Mouse (Mus musculus) liver, embryonic 13.5 days (tissue): Measurements from ENCODE around the gene Mtap. TPM values are rescaled to one million over a fixed set of nuclear protein-coding genes. Genes with fewer than 3 reads are reported as not detected.

Experiments
- polyA plus RNA-seq: library from polyadenylated mRNA; unstranded; fragments of >200 nt; fragmentation: Nextera tagmentation; extraction: Ambion mirVana; gene quantifications from 2 replicates; pipeline ENCODE4 v1.2.1, GENCODE M21; 2015

Gene Mtap
- polyA plus RNA-seq, 1 experiment from 2014 or later = 36.7 TPM

Other genes starting within 250 kb of the Mtap start
- not detected in 2 replicates for gene Cdkn2a, start 157.5 kb downstream of the Mtap start, polyA plus RNA-seq
- gene Cdkn2b, start 173.9 kb downstream of the Mtap start, polyA plus RNA-seq = 0.18 and 0.28 TPM in 2 replicates